Mouse (Mus musculus): ENCODE data around the gene Cycs.

GRCm38 (mm10) chr6:50518371-50518770, 48.0 kb downstream of the Cycs start:
- TF ChIP-seq CTCF (IDR thresholded peaks at IDR 0.05; ENCODE audit: control insufficient read depth, insufficient read depth, insufficient replicate concordance, low read depth, low read length): no peak
- TF ChIP-seq POLR2A (IDR thresholded peaks at IDR 0.05; ENCODE audit: control insufficient read depth, low read depth, low read length): no peak

Measured in testis, adult 2 months (tissue).